Mouse (Mus musculus) C2C12 (cell line): Measurements from ENCODE around the gene Hic2. TPM values are rescaled to one million over a fixed set of nuclear protein-coding genes. Genes with fewer than 3 reads are reported as not detected.
A peak's percentile ranks its signal among the peaks of the same experiment; 100 is the strongest.

ENCODE experiments used
- H3K27me3 ChIP-seq: one replicate; pipeline ENCODE4 v1.6.1; 2011; ENCODE audit not compliant: control insufficient read depth, insufficient read depth, insufficient read length
- H3K36me3 ChIP-seq: one replicate; pipeline ENCODE4 v1.6.1; 2011; ENCODE audit not compliant: control insufficient read depth, insufficient read depth
- H3K4me3 ChIP-seq: one replicate; pipeline ENCODE4 v1.5.1; 2011; ENCODE audit warnings: mild to moderate bottlenecking, control low read depth; ENCODE audit not compliant: poor library complexity, insufficient read depth, severe bottlenecking
- H3K79me2 ChIP-seq: one replicate; pipeline ENCODE4 v1.6.1; 2011; ENCODE audit not compliant: control insufficient read depth, insufficient read depth
- H3K79me3 ChIP-seq: one replicate; pipeline ENCODE4 v1.6.1; 2011; ENCODE audit warnings: low read depth, control low read depth
- H3ac ChIP-seq: one replicate; pipeline ENCODE3; 2011; ENCODE audit warnings: low read depth; ENCODE audit not compliant: control insufficient read depth, insufficient read length
- CEBPB ChIP-seq: IDR thresholded peaks from one replicate; pipeline ENCODE4 v1.6.1; 2011; ENCODE audit warnings: low read depth, mild to moderate bottlenecking, control low read depth, moderate library complexity
- CTCF ChIP-seq: IDR thresholded peaks from one replicate; pipeline ENCODE4 v1.5.1; 2011; ENCODE audit not compliant: control insufficient read depth, insufficient read depth, insufficient read length
- FOSL1 ChIP-seq: IDR thresholded peaks from one replicate; pipeline ENCODE4 v1.8.0; 2011; ENCODE audit warnings: mild to moderate bottlenecking, low read length; ENCODE audit not compliant: poor library complexity, insufficient read depth, severe bottlenecking
- MAX ChIP-seq: IDR thresholded peaks from one replicate; pipeline ENCODE4 v1.6.1; 2011; ENCODE audit warnings: mild to moderate bottlenecking, control low read depth
- MYOD1 ChIP-seq: IDR thresholded peaks from one replicate; pipeline ENCODE4 v1.6.1; 2011; ENCODE audit warnings: low read depth; ENCODE audit not compliant: control insufficient read depth, insufficient read length
- MYOG ChIP-seq: IDR thresholded peaks from one replicate; pipeline ENCODE4 v1.6.1; 2011; ENCODE audit not compliant: control insufficient read depth, insufficient read length; ENCODE audit errors: extremely low read depth
- USF1 ChIP-seq: IDR thresholded peaks from one replicate; pipeline ENCODE4 v1.6.1; 2011; ENCODE audit warnings: low read depth, mild to moderate bottlenecking, control low read depth, moderate library complexity
- polyA plus RNA-seq: library from polyadenylated mRNA; unstranded; fragments of >200 nt; fragmentation: generic; extraction: Trizol; gene quantifications from one replicate; pipeline ENCODE4 v1.2.1, GENCODE M21; 2012; ENCODE audit warnings: missing spikeins

Hic2 gene
- polyA plus RNA-seq, 1 experiment, result 1.1 TPM

- no peak for TF ChIP-seq CEBPB
- TF ChIP-seq MAX, result no peak
- no peak for TF ChIP-seq MYOD1
- no peak for TF ChIP-seq MYOG
- TF ChIP-seq USF1, result no peak
- TF ChIP-seq CTCF, result no peak
- TF ChIP-seq FOSL1, result no peak
- H3K4me3 ChIP-seq, result no peak overlapping the region
- H3K79me3 ChIP-seq, result no peaks in the 10 kb centered on the region
- no peak overlapping the region for H3ac ChIP-seq
- H3K27me3 ChIP-seq, result no peaks in the 10 kb centered on the region
- no peaks in the 10 kb centered on the region for H3K79me2 ChIP-seq
- H3K36me3 ChIP-seq, result peaks cover 11% of the 10 kb centered on the region
Measured at GRCm38 (mm10) chr16:17283151-17283550, 49.8 kb downstream of the Hic2 start.

GRCm38 (mm10) chr16:17287103-17287502 is 53.7 kb downstream of the Hic2 start:
- Histone ChIP-seq H3K36me3 (peaks cover 17% of the 10 kb centered on the region), H3K27me3 (no peaks in the 10 kb centered on the region), H3ac (no peak overlapping the region), H3K4me3 (no peak overlapping the region), H3K79me3 (no peaks in the 10 kb centered on the region), H3K79me2 (no peaks in the 10 kb centered on the region)
- no peak for TF ChIP-seq CEBPB
- TF ChIP-seq USF1, result no peak
- no peak for TF ChIP-seq FOSL1
- no peak for TF ChIP-seq MYOD1
- no peak for TF ChIP-seq MAX
- TF ChIP-seq CTCF, result no peak
- no peak for TF ChIP-seq MYOG

- Histone ChIP-seq H3K27me3 (no peaks in the 10 kb centered on the region), H3ac (no peak overlapping the region), H3K36me3 (peaks cover 17% of the 10 kb centered on the region), H3K4me3 (no peak overlapping the region), H3K79me2 (no peaks in the 10 kb centered on the region), H3K79me3 (no peaks in the 10 kb centered on the region)
- TF ChIP-seq FOSL1 (no peak), CEBPB (no peak), MYOD1 (no peak)
Measured at GRCm38 (mm10) chr16:17291016-17291415, 57.6 kb downstream of the Hic2 start.

GRCm38 (mm10) chr16:17292751-17293150 is 59.4 kb downstream of the Hic2 start:
- peaks cover 28% of the 10 kb centered on the region for H3K36me3 ChIP-seq
- H3K79me2 ChIP-seq, result no peaks in the 10 kb centered on the region

GRCm38 (mm10) chr16:17300818-17301217 is 67.4 kb downstream of the Hic2 start:
- Histone ChIP-seq H3K4me3 (no peak overlapping the region), H3K36me3 (peaks cover 37% of the 10 kb centered on the region)

More at GRCm38 (mm10) chr16:17292751-17293150, 59.4 kb downstream of the Hic2 start:
- H3K27me3 ChIP-seq, result no peaks in the 10 kb centered on the region
- TF ChIP-seq MYOD1, result no peak
- TF ChIP-seq CTCF, result peak; percentile 62
- no peak for TF ChIP-seq MAX
- no peak for TF ChIP-seq MYOG
- H3ac ChIP-seq, result no peak overlapping the region
- no peak overlapping the region for H3K4me3 ChIP-seq
- H3K79me3 ChIP-seq, result no peaks in the 10 kb centered on the region

GRCm38 (mm10) chr16:17303521-17304245 is 70.3 kb downstream of the Hic2 start:
- peaks cover 34% of the 10 kb centered on the region for H3K36me3 ChIP-seq
- H3K27me3 ChIP-seq, result no peaks in the 10 kb centered on the region
- no peaks in the 10 kb centered on the region for H3K79me3 ChIP-seq
- TF ChIP-seq CEBPB (no peak), MAX (no peak), MYOD1 (no peak), USF1 (no peak), MYOG (no peak)
- H3ac ChIP-seq, result no peak overlapping the region
- no peaks in the 10 kb centered on the region for H3K79me2 ChIP-seq
- H3K4me3 ChIP-seq, result no peak overlapping the region

More at GRCm38 (mm10) chr16:17300818-17301217, 67.4 kb downstream of the Hic2 start:
- TF ChIP-seq FOSL1 (no peak), MYOD1 (no peak), MYOG (no peak), USF1 (no peak), MAX (no peak), CTCF (no peak), CEBPB (no peak)
- Histone ChIP-seq H3ac (no peak overlapping the region), H3K79me2 (no peaks in the 10 kb centered on the region), H3K27me3 (no peaks in the 10 kb centered on the region), H3K79me3 (no peaks in the 10 kb centered on the region)
